Mouse (Mus musculus): ENCODE results near the gene Camsap2.

- TF ChIP-seq EP300 (IDR thresholded peaks at IDR 0.05; ENCODE audit: low read depth) (no peak), CTCF (IDR thresholded peaks at IDR 0.05; ENCODE audit: low read depth) (no peak)
Observed at GRCm38 (mm10) chr1:136381583-136381982, 35.7 kb upstream of the Camsap2 start.

Measured in liver, embryonic 14.5 days (tissue).